Mouse (Mus musculus): ENCODE measurements around the gene Lck. TPM values are rescaled to one million over a fixed set of nuclear protein-coding genes. Genes with fewer than 3 reads are reported as not detected.

Gene Lck
- total and polyA plus RNA-seq, 3 experiments, result 67.2 to 138 (median 70.0) TPM

GRCm38 (mm10) chr4:129616631-129617030, 43.2 kb upstream of the Lck start:
- no peaks in the 10 kb centered on the region for H3K27me3 ChIP-seq (replicated peaks)
- H3K9ac ChIP-seq (ENCODE audit: insufficient read depth, low read depth), result no peak overlapping the region
- dilution Hi-C loops (cut with MboI; ENCODE audit: extremely low pct_ligation_motif_present, extremely low pct_unique_long_range_greater_than_20kb, low sequenced_read_pairs) (no loop called here), in situ Hi-C loops (cut with MboI; ENCODE audit: low pct_ligation_motif_present, low pct_unique_long_range_greater_than_20kb, low sequenced_read_pairs) (loop anchor here (25.0 kb wide), 1 partner anchor 254 kb away; no protein-coding TSS in a partner anchor)
- H3K27ac ChIP-seq (ENCODE audit: insufficient read depth, low read depth), result no peak overlapping the region
- no peaks in the 10 kb centered on the region for H3K9me3 ChIP-seq (replicated peaks; ENCODE audit: low read length)
- no peak for DNase-seq (ENCODE audit: extremely low read depth)
- no peak overlapping the region for H3K4me3 ChIP-seq (replicated peaks in 1 of 3; ENCODE audit: low read depth in 2 of 3, low read length in 2 of 3, poor library complexity in 1 of 3)
- H3K4me1 ChIP-seq (ENCODE audit: control insufficient read depth in 1 of 2, insufficient read depth in 2 of 2), result peaks cover 3 to 47% of the 10 kb centered on the region in 2 experiments
- H3K79me2 ChIP-seq (replicated peaks; ENCODE audit: control insufficient read depth, extremely low read depth, insufficient read depth, poor library complexity, severe bottlenecking), result no peaks in the 10 kb centered on the region
- no peak overlapping the region for H3K4me2 ChIP-seq (ENCODE audit: insufficient read depth, low read depth, poor library complexity, severe bottlenecking)
- peaks cover 19 to 54% of the 10 kb centered on the region in 2 experiments for H3K36me3 ChIP-seq (replicated peaks in 1 of 2; ENCODE audit: control insufficient read depth in 1 of 2, insufficient read depth in 1 of 2, low read length in 1 of 2)
- no peak for TF ChIP-seq E2F4 (IDR thresholded peaks at IDR 0.05; ENCODE audit: insufficient replicate concordance, low read depth, low read length)
- TF ChIP-seq JUND (conservative IDR thresholded peaks at IDR 0.05; ENCODE audit: low read depth, low read length), result no peak
- TF ChIP-seq RCOR1 (conservative IDR thresholded peaks at IDR 0.05; ENCODE audit: low read depth, low read length), result no peak
- TF ChIP-seq CHD1 (IDR thresholded peaks at IDR 0.05; ENCODE audit: low read depth, low read length), result no peak
- no peak for TF ChIP-seq MXI1 (IDR thresholded peaks at IDR 0.05; ENCODE audit: low read depth, low read length)
- no peak for TF ChIP-seq IRF4 (IDR thresholded peaks at IDR 0.05; ENCODE audit: low read depth, low read length)
- TF ChIP-seq CTCF (conservative IDR thresholded peaks at IDR 0.05 in 1 of 2, IDR thresholded peaks at IDR 0.05 in 1 of 2; ENCODE audit: low read depth in 2 of 2, low read length in 2 of 2), result no peak
- TF ChIP-seq POLR2A (IDR thresholded peaks at IDR 0.05; ENCODE audit: low read depth, low read length), result no peak
- TF ChIP-seq UBTF (IDR thresholded peaks at IDR 0.05; ENCODE audit: low read depth, low read length), result no peak
- no peak for TF ChIP-seq SMC3 (IDR thresholded peaks at IDR 0.05; ENCODE audit: low read depth, low read length)
- TF ChIP-seq MEF2A (IDR thresholded peaks at IDR 0.05; ENCODE audit: borderline replicate concordance, low read depth, low read length), result no peak
- TF ChIP-seq MAX (IDR thresholded peaks at IDR 0.05; ENCODE audit: low read length), result no peak
- TF ChIP-seq GABPA (IDR thresholded peaks at IDR 0.05; ENCODE audit: insufficient replicate concordance, low read depth, low read length), result no peak
- TF ChIP-seq ZMIZ1 (IDR thresholded peaks at IDR 0.05; ENCODE audit: low read depth, low read length), result no peak
- no peak for TF ChIP-seq MAZ (IDR thresholded peaks at IDR 0.05; ENCODE audit: low read depth, low read length)
- no peak for TF ChIP-seq BHLHE40 (IDR thresholded peaks at IDR 0.05; ENCODE audit: low read depth, low read length)
- no peak for TF ChIP-seq CHD2 (IDR thresholded peaks at IDR 0.05; ENCODE audit: low read length)

- Histone ChIP-seq H3K4me2 (ENCODE audit: insufficient read depth, low read depth, poor library complexity, severe bottlenecking) (no peak overlapping the region), H3K4me3 (replicated peaks in 1 of 3; ENCODE audit: low read depth in 2 of 3, low read length in 2 of 3, poor library complexity in 1 of 3) (no peak overlapping the region), H3K27ac (ENCODE audit: insufficient read depth, low read depth) (no peak overlapping the region), H3K36me3 (replicated peaks in 1 of 2; ENCODE audit: control insufficient read depth in 1 of 2, insufficient read depth in 1 of 2, low read length in 1 of 2) (peaks cover 19 to 62% of the 10 kb centered on the region in 2 experiments), H3K27me3 (replicated peaks) (no peaks in the 10 kb centered on the region), H3K9ac (ENCODE audit: insufficient read depth, low read depth) (no peak overlapping the region), H3K4me1 (ENCODE audit: control insufficient read depth in 1 of 2, insufficient read depth in 2 of 2) (peaks cover 3 to 46% of the 10 kb centered on the region in 2 experiments), H3K79me2 (replicated peaks; ENCODE audit: control insufficient read depth, extremely low read depth, insufficient read depth, poor library complexity, severe bottlenecking) (no peaks in the 10 kb centered on the region), H3K9me3 (replicated peaks; ENCODE audit: low read length) (no peaks in the 10 kb centered on the region)
- in situ Hi-C loops (cut with MboI; ENCODE audit: low pct_ligation_motif_present, low pct_unique_long_range_greater_than_20kb, low sequenced_read_pairs), result loop anchor here (25.0 kb wide), 1 partner anchor 254 kb away; no protein-coding TSS in a partner anchor
- dilution Hi-C loops (cut with MboI; ENCODE audit: extremely low pct_ligation_motif_present, extremely low pct_unique_long_range_greater_than_20kb, low sequenced_read_pairs), result no loop called here
- TF ChIP-seq JUND (conservative IDR thresholded peaks at IDR 0.05; ENCODE audit: low read depth, low read length) (no peak), IRF4 (IDR thresholded peaks at IDR 0.05; ENCODE audit: low read depth, low read length) (no peak), POLR2A (IDR thresholded peaks at IDR 0.05; ENCODE audit: low read depth, low read length) (no peak), PAX5 (IDR thresholded peaks at IDR 0.05; ENCODE audit: low read length) (no peak), ZKSCAN1 (IDR thresholded peaks at IDR 0.05; ENCODE audit: borderline replicate concordance, low read depth, low read length) (no peak), MXI1 (IDR thresholded peaks at IDR 0.05; ENCODE audit: low read depth, low read length) (no peak), POLR2AphosphoS2 (IDR thresholded peaks at IDR 0.05; ENCODE audit: low read depth, low read length) (no peak), EP300 (IDR thresholded peaks at IDR 0.05; ENCODE audit: low read length) (no peak), BHLHE40 (IDR thresholded peaks at IDR 0.05; ENCODE audit: low read depth, low read length) (no peak), MAZ (IDR thresholded peaks at IDR 0.05; ENCODE audit: low read depth, low read length) (no peak), UBTF (IDR thresholded peaks at IDR 0.05; ENCODE audit: low read depth, low read length) (no peak), MYC (IDR thresholded peaks at IDR 0.05; ENCODE audit: low read depth, low read length) (no peak), ETS1 (conservative IDR thresholded peaks at IDR 0.05; ENCODE audit: low read depth, low read length) (no peak)
- no peak for DNase-seq (ENCODE audit: extremely low read depth)
These were observed 42.4 kb upstream of the Lck start for GRCm38 (mm10) chr4:129615801-129616290.
